Mouse (Mus musculus): ENCODE data around the gene Shisal2a. TPM values are rescaled to one million over a fixed set of nuclear protein-coding genes. Genes with fewer than 3 reads are reported as not detected.

Shisal2a gene
- total RNA-seq, 2 experiments from 2014 or later: not detected

DNA sequence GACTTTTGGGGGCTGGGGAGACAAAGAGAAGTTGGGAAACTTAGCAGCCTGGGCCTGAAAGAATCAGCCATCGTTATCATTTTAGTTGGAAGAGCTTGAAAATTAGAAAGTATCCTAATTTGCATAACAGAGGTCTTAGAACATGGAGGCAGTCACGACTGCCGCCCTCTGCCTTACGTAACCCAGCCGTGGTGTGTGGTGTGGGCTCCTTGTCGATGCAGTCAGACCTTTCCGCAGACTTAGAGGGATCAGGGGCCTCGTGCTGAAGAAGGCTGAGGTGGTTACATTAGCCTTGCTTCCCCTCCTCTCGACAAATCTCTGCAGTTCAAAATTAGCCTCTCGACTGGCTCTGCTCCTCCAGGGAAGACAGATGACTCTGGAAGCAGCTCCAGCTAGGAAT is 44.3 kb downstream of the Shisal2a start:
- DNase-seq (ENCODE audit: low spot score in 2 of 2): peak; percentile 56 to 67

DNA sequence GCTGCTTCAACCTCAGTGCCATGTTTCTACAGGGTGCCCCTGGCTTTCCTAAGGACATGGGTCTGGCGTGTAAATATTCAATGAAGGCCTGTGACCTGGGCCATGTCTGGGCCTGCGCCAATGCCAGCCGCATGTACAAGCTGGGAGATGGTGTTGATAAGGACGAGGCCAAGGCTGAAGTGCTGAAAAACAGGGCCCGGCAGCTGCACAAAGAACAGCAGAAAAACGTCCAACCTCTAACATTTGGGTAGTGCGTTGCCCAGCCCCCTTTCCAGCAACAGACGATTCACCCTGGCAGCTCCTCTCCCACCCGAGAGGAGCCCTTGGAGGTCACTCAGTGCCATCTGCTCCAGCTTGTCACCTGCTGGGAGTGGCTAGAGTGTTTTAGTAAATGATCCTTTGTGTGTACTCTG is 44.8 kb downstream of the Shisal2a start:
- DNase-seq (ENCODE audit: low spot score in 2 of 2): peak in 1 of 2 experiments; percentile 21

DNA sequence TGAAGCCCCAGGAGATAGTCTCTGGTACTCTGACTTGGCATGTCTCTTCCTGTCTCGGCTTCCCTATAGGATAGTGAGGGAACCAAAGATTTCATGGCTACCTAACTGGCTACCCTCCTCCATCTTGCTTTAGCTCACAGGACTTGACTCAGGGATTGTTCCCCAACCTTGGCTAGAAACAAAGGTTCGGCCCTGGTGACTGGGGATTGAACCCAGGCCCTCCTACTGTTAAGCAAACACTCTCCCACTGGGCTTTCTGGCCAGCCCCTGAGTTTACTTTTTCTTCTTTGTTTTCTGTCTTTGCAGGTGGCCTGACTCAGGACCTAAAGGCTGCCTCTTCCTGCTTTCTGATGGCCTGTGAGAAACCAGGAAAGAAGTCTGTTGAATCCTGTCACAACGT is 45.3 kb downstream of the Shisal2a start:
- no peak for DNase-seq (ENCODE audit: low spot score in 2 of 2)

GRCm38 (mm10) chr4:108336765-108337164 is 46.4 kb downstream of the Shisal2a start:
- DNase-seq (ENCODE audit: low spot score in 2 of 2): no peak

- DNase-seq (ENCODE audit: low spot score in 2 of 2): no peak
Observed at GRCm38 (mm10) chr4:108335413-108335812, 47.7 kb downstream of the Shisal2a start.

DNA sequence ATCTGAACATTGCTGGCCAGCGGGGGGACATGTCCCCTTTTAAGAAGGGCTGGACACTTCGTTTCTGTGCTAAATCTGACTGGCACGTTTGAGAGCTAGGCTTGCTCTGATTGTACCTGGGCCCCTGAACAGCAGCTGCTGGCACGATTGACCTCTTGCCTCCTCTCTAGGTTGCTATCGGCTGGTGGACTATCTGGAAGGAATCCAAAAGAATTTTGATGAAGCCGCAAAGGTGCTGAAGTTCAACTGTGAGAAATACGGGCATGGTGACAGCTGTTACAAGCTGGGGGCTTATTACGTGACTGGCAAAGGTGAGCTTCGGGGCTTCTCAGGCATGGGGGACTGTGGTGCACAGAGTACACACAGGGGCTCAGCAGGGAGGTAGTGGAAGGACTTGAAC is 51.1 kb downstream of the Shisal2a start:
- no peak for DNase-seq (ENCODE audit: low spot score in 2 of 2)

GRCm38 (mm10) chr4:108329840-108330239 is 53.3 kb downstream of the Shisal2a start:
- no peak for DNase-seq (ENCODE audit: low spot score in 2 of 2)

DNA sequence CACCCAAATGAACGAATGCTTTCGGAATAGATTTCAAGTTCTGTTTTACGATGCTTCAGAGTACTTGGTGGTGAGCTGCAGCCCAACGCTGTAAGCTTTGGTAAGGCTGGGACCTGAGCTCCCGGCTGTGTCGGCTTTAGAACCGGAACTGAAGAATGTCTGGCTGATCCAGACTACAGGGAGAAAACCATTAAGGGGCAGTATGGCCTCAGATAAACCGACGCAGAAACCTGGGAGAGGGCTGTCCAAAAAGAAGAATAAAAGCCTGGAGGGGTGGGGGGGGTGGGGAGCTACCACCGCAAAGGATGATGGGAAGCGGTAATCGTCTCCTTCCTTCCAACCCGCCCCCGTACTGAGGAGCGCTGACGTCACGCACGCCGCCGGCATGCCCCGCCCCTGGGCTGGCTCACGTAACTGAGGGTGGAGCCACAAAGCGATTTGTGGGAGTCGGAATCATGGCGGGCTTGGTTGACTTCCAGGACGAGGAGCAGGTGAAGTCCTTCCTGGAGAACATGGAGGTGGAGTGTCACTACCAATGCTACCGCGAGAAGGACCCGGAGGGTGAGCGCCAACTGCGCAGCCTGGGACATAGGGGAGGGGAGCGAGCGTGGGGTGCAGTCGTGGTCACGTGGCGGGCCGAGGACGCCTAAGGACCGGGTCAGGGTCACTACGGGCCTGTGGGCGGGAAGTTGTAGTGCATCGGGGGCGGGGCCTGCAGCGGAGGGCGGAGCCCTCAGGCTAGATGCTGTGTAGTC is 55.2 kb downstream of the Shisal2a start, which contains the start of gene Coa7:
TSS of gene Coa7 (plus strand) at position 411 of the 755 bp plus-strand sequence.
- peak; percentile 94 to 97 for DNase-seq (ENCODE audit: low spot score in 2 of 2)

DNA sequence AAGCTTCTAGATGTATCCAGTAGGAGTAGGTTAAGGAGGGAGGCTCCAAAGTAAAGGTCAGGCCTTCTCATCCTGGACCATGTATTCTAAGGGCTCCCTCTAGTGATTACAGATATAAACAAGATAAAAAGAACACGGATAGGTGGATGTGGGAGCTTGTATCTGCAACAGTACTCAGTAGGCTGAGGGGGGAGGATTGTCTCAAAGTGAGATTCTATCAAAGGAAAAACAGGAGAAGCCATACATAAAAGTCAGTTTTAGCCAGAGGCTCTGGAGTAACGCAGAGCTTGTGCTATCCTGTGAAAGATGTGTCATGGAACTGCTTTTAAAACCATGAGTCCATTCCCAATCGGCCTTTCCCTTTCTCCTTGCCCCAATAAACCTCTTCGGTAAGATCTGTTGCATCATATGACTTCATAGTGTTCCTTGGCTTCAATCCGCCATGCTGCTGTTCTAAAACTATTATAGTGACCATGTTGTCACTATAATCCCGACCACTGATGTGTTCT is 56.0 kb downstream of the Shisal2a start:
- DNase-seq (ENCODE audit: low spot score in 2 of 2): peak; percentile 17 to 69

DNA sequence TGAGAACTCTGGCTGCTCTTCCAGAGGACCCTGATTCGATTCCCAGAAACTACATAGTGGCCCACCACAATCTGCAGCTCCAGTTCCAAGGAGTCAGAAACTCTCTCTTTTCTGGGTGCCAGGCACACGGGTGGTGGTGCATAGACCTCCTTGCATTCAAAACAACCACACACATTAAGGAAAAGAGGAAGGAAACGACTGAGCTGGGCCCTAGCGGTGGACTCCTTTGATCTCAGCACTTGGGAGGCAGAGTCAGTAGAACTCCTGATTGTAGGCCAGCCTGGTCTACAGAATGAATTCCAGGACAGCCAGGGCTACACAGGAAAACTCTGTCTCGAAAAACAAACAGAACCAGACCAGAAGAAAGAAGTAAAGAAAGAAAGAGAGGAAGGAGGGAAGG is 59.6 kb downstream of the Shisal2a start:
- DNase-seq (ENCODE audit: low spot score in 2 of 2): no peak

- DNase-seq (ENCODE audit: low spot score in 2 of 2): no peak
Observed at GRCm38 (mm10) chr4:108320627-108321380, 62.3 kb downstream of the Shisal2a start.

DNA sequence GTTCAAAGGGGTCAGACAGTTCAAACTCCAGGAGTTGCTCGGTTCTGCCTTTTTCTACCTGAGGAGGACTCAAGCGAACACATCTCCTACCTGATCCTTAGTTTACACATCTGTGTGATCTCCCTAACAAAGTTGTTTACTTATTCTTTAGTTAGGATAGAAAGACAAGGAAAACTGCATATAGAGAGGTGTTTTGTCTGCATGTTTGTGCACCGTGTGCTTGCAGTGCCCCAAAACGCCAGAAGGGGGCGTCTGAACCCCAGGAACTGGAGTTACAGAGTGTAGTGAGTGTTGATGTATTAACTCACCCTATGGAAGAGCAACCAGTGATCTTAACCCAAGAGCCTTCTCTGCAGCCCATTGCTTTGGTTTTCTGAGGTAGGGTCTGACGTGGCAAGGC is 63.4 kb downstream of the Shisal2a start:
- no peak for DNase-seq (ENCODE audit: low spot score in 2 of 2)

DNA sequence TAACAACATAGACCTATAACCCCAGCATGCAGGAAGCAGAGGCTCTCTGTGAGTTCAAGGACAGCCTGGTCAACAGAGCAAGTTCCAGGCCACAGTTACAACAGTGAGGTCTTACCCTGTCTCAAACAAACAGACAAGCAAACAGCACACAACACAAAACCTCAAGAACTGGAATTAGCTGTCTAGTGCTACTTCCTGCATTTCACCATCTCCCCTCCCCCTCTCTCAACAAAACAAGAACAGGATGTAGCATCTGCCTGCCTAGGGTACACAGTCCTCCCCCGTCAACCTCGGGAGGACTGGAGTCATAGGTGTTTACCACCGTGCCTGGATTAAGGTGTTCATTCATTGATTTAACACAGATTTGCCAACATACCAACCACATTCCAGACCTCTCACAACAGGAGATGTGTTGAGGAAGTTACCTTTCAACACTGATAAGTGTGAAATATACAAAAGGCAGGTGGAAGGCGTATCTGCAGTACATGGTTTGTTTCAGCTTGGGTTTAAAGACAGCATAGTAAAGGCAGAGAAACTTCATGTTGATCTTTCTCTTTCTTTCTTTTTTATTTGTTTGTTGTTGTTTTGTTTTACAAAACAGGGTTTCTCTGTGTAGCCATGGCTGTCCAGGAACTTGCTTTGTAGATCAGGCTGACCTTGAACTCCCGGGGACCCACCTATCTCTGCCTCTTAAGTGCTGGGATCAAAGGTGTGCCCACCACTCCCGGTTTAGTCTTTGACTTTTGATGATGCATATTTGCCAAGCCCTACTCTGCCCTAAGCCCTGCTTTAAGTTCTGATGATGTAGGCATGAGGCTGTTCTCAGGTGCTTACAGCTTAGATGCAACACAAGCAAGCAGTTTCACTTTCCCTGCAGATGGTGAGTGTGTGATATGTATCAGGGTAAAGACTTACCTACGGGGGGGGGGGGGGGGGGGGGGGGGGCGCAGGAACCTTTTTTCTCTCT is 64.2 kb downstream of the Shisal2a start:
- no peak for DNase-seq (ENCODE audit: low spot score in 2 of 2)

Other genes with a start within 250 kb of the Shisal2a start
- 100 to 1,000 TPM; 102 to 110 TPM for gene Scp2, start 238.4 kb downstream of the Shisal2a start, total RNA-seq (2021)
- gene Echdc2, start 217.9 kb downstream of the Shisal2a start, total RNA-seq (2021): 10 to 100 TPM; 16.5 to 17.7 TPM
- gene Zyg11a, start 165.3 kb downstream of the Shisal2a start, total RNA-seq (2021): not detected
- 10 to 100 TPM; 93.4 to 97.0 TPM for gene Zyg11b, start 82.3 kb downstream of the Shisal2a start, total RNA-seq (2021)
- 10 to 100 TPM; 27.9 to 29.4 TPM for gene Coa7, start 55.2 kb downstream of the Shisal2a start, total RNA-seq (2021)
- 1 to 10 TPM; 3.1 to 4.7 TPM for gene Gpx7, start 23.6 kb upstream of the Shisal2a start, total RNA-seq (2021)
- 10 to 100 TPM; 28.1 to 30.3 TPM for gene Tut4, start 76.1 kb upstream of the Shisal2a start, total RNA-seq (2021)
- 10 to 100 TPM; 25.7 to 27.7 TPM for gene Prpf38a, start 196.0 kb upstream of the Shisal2a start, total RNA-seq (2021)
- under 1 TPM in 1 of 2 experiments, not detected in 1; 0.13 TPM for gene Orc1, start 196.1 kb upstream of the Shisal2a start, total RNA-seq (2021)
- 10 to 100 TPM; 26.5 to 26.9 TPM for gene Cc2d1b, start 236.6 kb upstream of the Shisal2a start, total RNA-seq (2021)

All from layer of hippocampus, adult 18-20 months (tissue).